Mouse (Mus musculus): ENCODE results near the gene Acadvl.

The Acadvl gene

DNA sequence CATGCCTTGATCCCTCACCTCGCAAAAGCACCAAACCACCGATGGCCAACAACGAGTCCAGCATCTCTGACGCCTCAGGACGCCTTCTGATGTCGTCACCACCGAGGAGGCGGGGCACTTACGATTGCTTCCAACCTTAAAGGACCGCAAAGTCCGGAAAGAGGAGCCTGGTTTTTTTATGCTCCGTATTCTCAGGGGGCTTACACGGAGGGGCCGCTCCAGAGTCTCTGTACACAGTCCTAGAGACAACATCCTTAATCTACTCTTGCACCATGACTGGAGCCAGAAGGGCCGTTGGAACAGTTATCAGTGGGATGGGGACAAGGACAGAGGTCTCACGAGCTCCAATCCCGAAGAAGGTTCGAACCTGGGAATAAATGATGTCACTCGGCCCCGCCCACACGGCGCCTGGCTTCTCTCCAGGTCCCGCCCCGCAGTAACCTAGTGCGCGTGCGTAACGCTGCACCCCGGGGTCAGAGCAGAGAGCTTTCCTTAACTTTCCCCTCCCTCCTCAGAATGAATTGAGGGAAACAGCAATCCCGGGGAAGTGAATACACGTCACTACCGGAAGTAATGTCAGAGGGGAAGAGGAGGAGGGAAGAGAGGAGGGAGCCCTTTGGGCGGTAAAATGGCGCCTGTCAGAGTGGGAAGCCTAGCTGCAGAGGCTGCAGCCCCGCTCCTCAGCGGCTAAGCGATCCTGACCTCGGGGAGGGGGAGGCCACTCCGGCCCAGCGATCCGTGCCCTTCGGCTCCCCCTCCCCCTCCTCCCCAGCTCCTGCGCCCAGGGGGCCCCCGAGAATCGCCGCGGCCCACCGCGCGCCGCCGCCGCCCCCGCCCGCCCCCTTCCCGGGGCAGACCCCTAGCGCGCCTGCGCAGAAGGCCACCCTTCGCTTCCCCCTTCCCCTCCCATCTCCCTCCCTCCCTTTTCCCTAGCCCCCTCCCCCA lies 34.7 kb downstream of the Acadvl start:
- peak; percentile 99 to 100 for DNase-seq (ENCODE audit: low spot score in 2 of 2)

GRCm38 (mm10) chr11:69979827-69980195 lies 35.4 kb downstream of the Acadvl start:
- DNase-seq (ENCODE audit: low spot score in 2 of 2) = no peak

GRCm38 (mm10) chr11:69976271-69976670 lies 38.9 kb downstream of the Acadvl start:
- DNase-seq (ENCODE audit: low spot score in 2 of 2) = no peak

- DNase-seq (ENCODE audit: low spot score in 2 of 2) = no peak
Observed at GRCm38 (mm10) chr11:69974907-69975306, 40.3 kb downstream of the Acadvl start.

DNA sequence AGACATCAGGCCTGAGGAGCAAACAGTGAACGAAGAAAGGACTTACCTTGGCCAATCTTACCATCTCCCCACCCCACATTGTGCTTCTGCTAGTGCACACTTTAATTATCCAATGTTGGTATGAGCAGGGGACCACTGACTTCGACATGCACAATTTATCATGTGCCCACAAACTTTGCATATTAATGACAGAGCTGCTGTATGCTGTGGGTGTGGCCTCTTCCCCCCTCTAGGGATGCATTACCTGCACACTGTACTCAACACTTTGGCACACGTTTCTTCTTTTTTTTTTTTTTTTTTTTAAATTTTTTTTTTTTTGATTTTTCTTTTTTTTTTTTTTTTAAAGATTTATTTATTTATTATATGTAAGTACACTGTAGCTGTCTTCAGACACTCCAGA lies 44.4 kb downstream of the Acadvl start:
- DNase-seq (ENCODE audit: low spot score in 2 of 2) = no peak

DNA sequence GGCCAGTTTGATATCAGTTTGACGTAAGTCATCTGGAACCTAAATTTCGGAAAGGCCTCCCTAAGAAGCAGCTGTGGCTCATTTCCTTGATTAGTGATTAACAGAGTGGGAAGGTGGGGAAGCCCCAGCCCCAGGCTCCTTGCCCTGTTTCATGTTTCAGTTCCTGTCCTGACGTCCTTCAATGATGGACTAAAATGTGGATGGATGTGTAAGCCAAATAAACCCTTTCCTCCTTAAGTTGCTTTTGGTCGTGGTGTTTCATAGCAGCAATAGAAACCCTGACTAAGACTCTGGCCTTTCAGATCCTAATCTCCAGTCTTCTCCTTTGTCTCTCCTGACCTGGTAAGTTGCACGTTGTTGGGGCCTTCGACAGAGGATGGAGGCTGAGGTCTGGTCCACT lies 45.0 kb downstream of the Acadvl start:
- no peak for DNase-seq (ENCODE audit: low spot score in 2 of 2)

GRCm38 (mm10) chr11:69968793-69969192 lies 46.4 kb downstream of the Acadvl start:
- DNase-seq (ENCODE audit: low spot score in 2 of 2) = no peak

DNA sequence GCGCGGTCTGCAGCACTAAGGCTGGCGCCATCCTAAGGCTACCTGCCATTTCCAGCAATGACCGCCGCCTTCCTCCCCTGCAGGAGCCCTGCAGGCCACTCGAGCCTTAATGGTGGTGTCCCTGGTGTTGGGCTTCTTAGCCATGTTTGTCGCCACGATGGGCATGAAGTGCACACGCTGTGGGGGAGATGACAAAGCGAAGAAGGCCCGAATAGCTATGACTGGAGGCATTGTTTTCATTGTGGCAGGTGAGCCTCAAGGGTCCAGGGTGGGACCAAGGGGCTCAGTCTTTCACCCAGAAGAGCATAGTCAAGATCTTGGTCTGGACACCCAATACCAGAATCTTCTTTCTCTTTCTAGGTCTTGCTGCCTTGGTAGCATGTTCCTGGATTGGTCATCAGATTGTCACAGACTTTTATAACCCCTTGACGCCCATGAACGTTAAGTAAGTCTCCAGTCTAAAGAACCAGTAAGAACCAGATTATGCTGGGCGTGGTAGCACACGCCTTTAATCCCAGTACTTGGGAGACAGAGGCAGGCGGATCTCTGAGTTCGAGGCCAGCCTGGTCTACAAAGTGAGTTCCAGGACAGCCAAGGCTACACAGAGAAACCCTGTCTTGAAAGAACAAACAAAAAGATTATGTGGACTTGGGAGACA lies 48.2 kb downstream of the Acadvl start:
- no peak for DNase-seq (ENCODE audit: low spot score in 2 of 2)

GRCm38 (mm10) chr11:69966006-69966859 lies 49.0 kb downstream of the Acadvl start:
- no peak for DNase-seq (ENCODE audit: low spot score in 2 of 2)

DNA sequence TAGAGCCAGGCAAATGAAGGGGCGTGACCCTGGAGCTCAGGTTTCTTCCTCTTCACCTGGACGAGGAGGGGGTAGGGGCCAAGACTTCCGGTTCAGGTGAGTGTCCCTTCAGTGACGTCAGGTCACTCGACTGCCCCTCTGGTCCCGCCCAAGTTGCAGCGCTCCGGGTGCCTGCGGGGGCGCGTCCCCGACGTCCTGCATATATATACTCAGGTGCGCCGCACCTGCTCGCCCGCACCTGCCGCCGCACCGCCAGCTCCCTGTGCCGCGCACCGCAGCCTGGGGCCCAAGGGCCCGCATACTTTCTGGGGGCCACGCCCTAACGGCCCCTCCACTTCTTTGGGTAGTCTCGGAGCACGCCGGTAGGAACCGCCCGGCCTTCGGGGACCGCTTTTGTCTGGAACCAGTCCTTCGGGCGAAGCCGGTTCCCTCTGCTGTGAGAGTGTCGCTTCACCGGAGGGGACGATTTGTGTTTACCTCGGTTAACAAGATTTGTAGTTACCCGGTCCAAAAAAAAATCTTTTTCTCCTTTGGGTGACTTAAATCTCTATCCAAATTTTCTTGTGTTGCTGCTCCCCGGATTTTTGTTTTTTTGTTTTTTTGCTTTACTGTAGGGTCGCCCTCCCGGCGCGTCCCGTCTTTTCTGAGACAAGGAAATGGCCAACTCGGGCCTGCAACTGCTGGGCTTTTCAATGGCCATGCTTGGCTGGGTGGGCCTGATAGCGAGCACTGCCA lies 49.8 kb downstream of the Acadvl start:
- no peak for DNase-seq (ENCODE audit: low spot score in 2 of 2)

DNA sequence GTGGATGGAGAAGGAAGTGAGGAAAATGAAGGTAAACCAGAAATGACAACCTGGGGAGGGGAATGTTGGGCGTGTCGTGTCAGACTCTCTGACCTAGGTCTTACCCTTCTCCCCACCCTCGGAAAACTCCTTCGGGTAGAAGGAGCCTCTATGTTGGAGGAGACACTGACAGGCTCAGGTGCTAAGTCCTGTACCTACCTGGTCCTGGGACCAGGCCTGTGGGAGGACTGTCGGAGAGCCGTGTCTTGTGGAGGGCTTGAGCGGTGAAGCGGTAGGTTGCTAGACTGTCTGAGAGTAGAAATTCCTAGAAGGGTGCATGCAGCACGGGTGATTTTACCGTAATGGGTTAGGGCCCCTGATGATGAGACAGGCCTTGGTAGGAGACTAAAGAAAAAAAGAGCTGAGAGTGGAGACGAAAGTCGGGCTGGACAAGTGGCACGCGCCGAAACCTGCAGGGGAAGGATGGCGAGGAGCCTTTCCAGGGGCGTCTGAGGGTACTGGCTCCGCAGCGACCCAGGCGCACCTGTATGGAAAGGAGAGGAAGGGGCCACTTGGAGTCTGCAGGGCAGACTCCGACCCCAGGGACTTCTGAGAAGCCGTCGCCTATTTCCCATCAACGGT lies 50.5 kb downstream of the Acadvl start, which contains the start of gene Cldn7:
Gene Cldn7, plus strand, starts transcription at position 130 of the 621 bp plus-strand sequence.
- DNase-seq (ENCODE audit: low spot score in 2 of 2) = no peak

GRCm38 (mm10) chr11:69961841-69962240 lies 53.4 kb downstream of the Acadvl start:
- no peak for DNase-seq (ENCODE audit: low spot score in 2 of 2)

GRCm38 (mm10) chr11:69960616-69961015 lies 54.6 kb downstream of the Acadvl start:
- no peak for DNase-seq (ENCODE audit: low spot score in 2 of 2)

Data from frontal cortex, postnatal 36 days (tissue).